Mouse (Mus musculus): ENCODE measurements around the gene Sgo1.
"Not testable (repeated sequence)": the region's sequence is repeated elsewhere in the genome, so short reads cannot be mapped to it uniquely, and the experiment has no call there.

The Sgo1 gene

DNA sequence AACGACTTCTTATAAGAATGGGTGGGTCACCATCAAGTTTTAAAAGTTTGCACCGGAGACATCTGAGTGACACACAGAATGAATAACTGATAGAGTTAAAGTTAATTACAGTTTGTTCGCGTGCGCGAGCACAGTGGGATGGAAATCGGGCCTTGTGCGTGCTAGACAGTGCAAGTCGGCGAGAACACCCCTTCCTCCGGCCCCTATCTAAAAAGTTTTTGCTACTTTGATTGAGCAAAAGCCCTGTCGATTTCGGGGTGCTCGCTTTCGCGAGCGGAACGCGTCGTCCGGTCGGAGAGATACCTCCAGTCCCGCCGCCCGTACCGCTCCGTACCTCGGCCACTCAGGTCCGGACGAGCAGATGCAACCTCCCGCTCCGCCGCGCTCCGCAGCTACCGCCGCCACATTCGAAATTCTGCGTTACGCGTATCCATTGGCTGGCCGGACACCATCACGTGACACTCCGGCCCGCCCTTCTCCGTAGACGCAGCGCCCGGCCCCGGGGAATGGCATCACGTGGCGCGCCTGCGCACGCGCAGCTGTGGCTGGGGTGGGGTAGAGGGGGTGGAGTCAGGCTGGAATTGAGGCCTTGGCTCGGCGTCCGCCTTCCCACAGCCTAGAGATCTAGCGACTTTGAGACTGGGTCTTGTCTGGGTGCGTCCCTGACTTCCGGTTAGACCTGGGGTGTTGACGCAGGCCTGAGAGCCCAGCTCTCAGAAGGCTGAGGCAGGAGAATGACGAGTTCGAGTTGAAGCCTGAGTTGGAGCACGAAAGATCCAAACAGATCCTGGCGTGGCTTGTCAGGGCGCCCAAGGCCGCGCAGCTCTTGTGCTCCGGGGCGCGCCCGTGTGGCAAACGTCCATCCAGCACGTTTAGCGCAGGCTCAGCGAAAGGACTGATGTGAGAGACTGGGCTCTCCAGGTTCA lies at the start of gene Sgo1:
TSS of gene Sgo1 (minus strand) at position 457 of the 926 bp plus-strand sequence.
- DNase-seq = peak; percentile 93 to 95

DNA sequence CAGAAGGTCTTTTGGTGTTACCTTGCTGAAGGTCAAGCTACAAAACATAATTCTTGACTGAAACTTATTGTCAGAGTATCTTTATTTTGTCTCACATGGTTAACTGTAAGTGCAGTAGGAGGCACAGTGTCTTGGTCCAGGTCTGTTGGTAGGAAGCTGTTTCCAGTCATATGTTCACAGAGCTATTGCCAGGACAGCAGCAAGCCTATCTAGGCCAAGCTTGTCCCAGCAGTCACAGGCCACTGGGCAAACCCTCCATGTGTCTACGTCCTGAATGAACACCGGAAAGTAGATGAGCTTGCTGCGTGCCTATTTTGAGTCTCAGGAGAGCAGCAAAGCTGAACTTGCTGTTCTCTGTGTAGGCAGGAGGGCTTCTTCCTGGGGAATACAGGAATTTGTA lies 29.8 kb upstream of the Sgo1 start:
- not testable (repeated sequence) for DNase-seq

DNA sequence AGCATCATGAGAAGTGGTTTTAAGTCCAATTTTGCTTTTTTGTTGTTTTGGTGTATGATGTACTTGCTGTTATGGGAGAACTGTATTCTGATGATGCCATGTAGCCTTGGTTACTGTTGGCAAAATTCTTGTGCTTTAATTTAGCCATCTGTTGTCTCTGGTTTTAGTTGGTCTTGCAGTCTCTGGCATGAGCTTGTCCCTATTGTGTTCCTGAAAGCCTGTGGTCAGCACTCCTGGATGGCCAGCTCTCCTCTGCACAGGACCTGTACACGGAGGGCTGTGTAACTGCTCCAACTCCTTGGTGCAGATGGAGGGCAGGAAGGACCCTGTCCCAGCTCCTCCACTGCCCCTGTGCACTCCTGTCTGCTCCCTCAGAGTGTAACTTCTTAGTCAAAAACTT lies 29.3 kb upstream of the Sgo1 start:
- no peak for DNase-seq

DNA sequence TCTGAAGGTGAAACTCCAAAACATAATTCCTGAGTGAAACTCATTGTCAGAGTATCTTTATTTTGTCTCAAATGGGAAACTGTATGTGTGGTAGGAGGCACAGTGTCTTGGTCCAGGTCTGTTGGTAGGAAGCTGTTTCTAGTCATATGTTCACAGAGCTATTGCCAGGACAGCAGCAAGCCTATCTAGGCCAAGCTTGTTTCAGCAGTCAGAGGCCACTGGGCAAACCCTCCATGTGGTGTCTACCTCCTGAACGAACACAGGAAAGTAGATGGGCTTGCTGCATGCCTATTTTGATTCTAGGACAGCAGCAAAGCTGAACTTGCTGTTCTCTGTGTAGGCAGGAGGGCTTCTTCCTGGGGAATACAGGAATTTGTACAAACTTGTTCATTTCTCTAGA lies 26.0 kb upstream of the Sgo1 start:
- DNase-seq = not testable (repeated sequence)

DNA sequence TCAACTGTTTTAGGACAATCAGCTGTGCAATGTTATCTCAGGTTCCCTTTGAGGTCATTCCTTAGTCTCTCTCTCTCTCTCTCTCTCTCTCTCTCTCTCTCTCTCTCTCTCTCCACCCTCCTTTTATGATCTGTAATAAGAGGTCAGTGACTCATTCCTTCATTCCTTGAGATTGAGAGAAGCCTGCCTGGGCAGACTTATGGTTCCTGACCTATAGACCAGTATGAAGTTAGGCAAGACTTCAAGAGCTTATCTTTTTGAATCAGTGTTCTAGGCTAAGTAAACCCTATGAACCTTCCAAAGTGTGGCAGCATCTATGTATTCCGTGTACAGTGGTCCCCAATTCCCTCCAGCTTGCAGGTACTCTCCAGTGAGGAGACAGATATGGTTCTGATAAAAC lies 25.3 kb upstream of the Sgo1 start:
- DNase-seq = no peak

DNA sequence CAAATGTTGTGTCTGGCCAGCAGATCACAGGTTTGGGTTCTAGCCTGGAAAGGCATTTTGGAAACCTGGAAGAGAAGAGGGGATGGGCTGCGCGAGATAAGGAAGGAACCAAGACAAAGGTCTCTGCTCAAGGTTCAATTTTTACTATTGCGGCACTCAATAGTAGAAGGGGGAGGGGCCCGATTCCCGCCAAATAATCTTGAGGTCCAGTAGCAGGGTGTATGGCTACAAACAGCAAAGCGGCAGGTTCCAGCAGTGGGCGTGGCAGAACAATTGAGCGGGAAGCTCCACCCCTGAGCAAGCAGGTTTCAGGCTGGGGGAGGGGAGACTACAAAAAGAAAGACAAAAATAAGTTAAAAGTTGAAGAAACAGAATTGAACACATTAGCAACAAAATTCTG lies 8.4 kb upstream of the Sgo1 start:
- DNase-seq = not testable (repeated sequence)

DNA sequence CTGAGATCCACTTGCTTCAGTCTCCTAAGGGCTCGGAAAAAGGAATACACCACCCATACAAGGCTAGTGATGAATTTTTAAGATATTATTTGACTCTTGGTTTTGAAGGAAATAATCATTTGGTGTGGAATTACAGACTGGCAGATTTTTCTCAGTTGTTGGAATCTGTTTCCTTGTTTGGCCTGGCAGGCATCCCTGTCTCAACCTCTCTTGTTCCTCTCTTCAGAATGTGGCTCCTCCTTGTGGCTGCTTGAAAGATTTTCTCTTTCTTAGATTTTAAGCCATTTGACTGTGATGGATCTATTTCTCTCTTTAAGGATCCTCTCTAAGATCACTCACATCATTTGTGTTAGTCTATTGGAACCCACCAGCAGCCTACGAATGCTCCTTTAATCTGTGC lies 4.9 kb upstream of the Sgo1 start:
- no peak for DNase-seq

DNA sequence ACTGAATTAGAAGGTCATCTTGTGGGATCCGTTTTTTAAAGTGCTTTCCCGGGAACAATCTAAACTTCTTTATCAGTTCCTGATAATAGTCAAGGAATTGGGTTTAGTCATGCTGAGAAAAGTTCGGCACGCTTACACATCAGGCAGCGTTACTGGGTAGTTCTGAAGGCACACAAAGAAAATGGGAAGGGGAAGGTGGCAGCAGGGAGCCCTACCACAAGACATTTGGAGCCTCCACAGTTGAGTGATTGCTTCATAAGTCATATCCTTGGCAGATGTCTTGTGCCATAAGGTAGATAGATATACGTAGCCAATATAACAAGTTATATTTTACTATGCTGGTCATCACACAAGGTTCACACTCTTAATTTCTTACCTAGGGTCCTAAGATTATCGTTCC lies 813 bp upstream of the Sgo1 start:
- DNase-seq = peak in 1 of 2 experiments; percentile 6

DNA sequence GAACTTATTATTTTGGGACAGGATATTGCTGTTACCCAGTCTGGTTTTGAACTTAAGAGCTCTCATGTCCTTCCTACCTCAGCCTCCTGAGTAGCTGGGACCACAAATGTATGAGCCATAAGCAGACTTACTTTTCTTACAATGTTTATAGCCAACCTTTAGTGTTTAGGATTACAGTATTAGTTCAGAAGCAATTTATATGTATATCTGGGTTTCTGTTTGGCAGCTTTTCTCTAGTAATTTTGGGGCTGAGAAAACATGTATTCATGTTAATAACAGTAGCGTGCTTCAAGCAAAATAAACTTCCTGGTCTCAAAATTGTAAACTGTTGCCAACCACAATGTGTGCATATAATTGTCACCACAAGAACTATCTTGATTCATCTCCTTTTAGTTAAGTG lies 812 bp downstream of the Sgo1 start:
- DNase-seq = no peak

DNA sequence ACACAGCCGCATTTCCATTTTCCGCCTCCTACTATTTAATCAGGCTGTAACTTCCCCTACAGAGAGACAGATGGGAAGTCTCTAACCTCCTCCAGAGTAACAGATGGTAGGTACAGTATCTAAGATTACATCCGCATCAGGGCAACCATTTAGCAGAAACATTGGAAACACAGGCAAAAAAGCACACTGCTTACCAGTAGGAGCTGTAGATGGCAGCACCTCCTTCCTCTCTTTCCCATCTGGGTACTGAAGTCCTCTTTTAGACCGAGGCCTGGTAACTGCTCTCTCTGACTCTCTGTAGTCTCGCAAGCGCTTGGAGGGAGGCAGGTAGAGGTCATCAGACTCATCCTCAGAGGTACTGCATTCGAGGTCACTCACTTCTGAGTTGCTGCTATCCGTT lies 10.4 kb downstream of the Sgo1 start:
- no peak for DNase-seq

DNA sequence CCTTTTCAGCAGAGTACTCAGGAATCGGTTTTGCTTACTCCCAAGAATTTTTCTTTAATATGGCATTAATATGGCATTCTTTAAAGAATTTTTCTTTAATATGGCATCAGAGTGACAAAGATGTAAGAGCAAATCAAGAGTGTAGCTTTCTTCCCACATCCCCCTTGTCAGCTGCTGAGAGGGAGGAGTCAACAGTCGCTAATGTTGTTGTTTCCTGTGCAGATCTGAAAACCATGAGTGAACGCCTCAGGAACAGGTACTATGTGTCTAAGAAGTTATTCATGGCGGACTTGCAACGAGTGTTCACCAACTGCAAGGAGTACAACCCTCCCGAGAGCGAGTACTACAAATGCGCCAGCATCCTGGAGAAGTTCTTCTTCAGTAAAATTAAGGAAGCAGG lies 18.7 kb downstream of the Sgo1 start:
- no peak for DNase-seq

DNA sequence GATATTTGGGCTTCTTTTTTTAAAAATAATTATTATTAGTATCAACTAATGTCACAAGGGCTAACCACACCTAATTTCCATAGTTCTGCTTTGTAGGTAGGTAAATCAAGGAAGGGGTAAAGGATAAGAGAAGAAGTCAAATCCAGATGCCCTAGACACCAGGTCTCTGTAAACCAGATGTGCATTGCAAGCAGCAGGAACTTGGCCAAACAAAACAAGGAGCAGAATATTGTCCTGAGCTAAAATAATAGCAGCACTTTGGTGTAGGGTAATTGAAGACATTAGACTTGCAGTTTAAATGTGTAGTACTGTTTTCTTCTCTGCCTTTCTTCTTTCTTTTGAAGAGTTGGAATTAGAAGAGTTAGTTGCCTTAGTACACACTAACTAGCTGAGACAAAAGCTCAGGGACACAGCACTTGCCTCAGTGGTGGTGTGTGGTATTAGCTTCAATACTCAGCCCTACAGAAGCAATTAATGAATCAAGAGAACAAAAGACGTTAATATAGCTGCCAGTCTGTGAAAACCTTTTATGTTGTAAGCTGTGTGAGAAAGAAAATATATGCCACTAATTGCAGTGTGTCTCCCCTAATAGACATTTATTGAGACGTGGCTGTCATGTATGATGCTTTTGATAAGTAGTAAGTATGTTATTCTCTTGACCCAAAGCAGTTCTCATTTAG lies 24.3 kb downstream of the Sgo1 start:
- DNase-seq = no peak

DNA sequence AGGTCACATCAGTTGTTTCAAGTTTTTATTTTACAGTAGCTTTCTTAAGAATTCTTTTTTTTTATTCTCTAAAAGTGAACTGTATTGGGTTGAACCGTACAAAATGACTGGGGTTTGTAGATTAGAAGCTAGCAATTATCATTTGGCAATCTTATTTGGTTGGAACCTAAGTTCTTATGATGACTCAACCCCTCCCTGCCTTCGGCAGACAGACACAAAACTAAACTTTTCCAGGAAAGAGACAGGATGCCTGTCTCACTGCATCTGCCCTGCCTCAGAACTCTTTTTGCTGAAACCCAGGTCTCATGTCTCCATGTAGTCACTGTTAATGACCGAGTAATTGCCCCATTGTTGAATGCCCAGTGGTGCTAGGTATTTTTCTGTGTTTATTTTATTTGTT lies 24.9 kb downstream of the Sgo1 start:
- DNase-seq = no peak

DNA sequence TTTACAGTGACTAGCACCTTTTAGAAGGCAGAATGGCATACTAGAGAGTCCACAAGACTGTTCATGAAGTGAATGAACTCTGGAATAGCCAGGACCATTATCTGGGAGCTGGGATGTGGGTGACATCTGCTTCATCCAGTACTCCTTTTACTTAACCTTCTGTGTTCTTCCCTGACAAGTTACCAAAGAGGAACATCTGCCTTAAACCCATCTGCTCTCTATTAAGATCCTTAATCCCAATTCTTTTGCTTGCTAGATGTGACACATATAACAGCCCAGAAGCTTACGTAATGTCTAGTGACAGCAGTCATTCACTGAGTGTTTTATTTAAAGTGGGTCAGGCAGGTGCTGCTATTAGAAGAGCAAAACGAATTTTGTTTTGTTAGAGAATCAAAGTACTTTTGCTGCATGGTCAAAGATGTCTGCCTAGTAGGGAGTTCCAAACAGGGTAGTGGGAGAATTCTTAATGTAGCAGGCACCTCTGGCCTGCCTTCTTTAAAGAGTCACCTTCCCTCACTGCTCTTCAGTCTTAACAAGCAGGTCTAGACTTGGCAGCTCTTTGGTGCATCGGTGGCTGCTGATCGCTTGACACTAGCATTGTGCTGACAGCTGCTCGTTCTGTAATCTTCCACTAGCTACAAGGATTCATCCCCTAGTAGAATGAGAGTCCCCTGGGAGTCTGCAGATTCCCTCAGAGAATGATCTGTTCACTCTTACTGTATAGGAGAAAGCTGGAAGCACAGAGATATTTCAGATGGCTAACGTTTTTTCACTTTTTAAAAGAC lies 27.9 kb downstream of the Sgo1 start:
- DNase-seq = no peak

DNA sequence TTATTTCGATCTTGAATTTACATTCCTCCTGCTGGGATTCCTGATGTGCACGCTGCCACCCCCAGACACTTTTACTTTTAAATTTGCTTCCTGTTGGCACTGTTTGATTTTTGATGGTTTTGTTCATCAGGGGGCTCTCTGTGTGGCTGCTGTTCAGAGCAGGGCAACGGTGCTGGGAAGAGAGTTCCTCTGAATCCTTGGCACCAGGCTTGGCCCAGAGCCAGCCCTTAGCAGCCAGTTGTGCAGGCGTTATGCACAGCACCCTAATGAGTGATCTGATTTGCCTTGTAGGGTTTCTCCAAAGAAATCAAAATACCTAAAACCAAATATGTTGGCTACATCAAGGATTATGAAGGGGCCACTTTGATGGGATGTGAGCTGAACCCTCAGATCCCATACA lies 29.4 kb downstream of the Sgo1 start:
- DNase-seq = no peak

DNA sequence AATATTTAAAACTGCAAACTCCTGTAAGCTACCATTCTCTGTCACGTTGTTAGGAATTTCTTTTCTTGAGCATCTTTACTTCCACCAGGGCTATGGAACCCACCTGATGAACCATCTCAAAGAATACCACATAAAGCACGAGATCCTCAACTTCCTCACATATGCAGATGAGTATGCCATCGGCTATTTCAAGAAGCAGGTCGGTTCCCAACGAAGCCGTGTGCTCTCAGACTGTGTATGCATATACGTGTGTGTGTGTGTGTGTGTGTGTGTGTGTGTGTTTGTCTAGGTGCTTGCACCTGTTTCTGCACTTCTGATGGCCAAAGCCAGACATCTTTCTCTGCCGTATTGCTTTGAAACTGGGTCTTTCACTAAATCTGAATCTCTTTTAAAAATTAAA lies 29.9 kb downstream of the Sgo1 start:
- DNase-seq = no peak

DNA sequence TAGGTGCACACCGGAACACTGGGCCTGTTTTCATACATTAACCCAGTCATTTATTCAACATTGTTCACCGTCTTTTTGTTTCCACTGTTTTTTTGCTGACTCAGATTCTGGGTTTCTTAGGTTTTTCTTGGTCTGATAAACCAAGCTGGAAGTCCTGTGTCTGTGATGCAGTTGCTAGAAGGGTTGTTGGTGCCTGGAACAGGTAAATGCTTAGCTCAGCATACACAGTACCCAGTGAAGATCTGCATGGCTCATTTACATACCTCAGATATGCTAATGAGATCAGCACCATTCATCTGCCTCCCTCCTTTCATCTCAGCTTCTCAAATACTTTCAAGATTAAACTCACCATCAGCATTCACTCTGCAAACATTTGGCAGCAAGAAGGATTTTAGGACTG lies 30.5 kb downstream of the Sgo1 start:
- DNase-seq = no peak

DNA sequence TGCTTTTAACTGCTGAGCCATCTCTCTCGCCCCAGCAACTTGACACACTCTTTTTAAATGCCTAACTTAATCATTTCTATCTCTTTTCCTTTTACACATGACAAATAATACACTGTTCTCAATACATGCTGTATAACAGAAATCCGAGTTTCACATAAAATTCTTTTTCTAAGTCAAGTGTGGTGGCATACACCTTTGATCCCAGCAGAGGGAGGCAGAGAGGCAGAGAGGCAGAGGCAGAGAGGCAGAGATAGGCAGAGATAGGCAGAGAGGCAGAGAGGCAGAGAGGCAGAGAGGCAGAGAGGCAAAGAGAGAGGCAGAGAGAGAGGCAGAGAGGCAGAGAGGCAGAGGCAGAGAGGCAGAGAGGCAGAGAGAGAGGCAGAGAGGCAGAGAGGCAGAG lies 31.7 kb downstream of the Sgo1 start:
- not testable (repeated sequence) for DNase-seq

DNA sequence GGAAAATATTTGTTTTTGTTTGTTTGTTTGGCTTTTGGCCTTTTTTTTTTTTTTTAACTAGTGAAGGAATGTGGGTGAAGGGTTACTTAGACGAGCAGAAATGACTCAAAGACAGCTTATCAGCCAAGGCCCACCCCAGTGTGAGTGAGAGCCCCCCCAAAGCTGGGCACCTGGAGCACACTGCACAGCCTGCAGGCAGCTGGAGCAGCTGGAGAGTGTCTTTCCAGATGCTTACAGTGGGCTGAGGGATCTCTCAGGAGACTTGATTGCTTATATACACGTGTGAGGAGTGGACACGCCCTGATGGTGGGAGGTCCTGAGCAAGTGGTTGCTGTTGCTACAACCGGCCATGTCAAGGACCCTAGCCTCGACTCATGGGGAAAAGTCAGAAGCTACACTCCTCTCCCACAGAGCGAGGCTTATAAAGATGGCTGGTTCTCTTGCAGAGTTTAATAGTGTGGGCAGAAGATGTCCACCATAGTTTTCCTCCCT lies 32.7 kb downstream of the Sgo1 start:
- DNase-seq = no peak

DNA sequence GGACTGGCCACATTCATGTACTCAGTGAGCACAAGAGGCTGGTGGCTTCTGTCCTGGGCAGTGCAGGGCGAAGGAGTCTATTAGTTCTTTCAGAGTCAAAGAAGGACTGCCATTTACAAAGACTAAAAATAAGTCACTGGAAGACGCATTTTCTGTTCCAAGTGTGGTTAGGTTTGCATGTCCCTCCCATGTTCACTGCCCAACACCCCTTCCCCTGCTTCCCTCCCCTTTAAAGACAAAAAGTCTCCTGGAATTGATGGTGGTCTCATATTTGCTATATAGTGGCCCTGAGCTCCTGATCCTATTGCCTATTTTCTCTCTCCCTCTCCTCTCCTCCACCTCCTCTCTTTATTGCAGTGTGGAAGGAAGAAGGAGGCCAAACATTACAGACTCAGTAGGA lies 33.2 kb downstream of the Sgo1 start:
- DNase-seq = no peak

DNA sequence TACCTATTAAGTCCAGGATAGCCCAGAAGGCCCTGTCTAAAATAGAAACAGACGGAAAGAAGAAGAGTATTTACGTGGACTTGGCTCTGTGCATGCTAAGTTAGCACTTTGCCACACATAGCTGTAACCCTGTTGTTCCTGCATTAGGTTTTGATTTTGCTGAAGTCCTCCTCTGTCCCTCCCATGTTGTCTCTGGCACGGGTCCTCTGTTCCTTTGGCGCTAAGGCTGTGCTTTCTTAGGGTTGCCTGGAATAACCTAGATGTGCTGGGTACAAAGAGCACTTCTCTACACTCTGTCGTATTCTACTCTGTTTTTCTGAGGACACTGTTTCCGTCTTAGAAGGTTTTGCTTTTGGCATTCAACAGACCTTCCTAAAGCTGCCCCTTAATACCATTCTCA lies 34.1 kb downstream of the Sgo1 start:
- no peak for DNase-seq

DNA sequence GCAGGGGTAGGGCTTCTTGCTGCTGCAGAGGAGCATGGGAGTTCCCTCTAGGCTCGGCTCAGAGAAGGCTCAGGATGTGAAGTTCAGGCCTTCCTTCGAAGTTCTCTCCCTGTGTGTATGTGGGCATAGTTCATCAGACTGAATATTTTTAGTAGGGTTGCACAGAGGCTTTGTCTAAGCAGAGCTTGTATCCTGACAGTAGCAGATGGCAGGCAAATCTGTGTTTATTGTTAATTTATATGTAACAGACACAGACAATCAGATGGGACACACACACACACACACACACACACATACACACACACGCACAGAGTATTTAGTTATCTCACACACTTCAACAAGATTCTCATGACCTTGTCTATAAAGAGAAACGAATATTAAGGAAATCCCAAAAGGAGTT lies 34.5 kb downstream of the Sgo1 start:
- no peak for DNase-seq

DNA sequence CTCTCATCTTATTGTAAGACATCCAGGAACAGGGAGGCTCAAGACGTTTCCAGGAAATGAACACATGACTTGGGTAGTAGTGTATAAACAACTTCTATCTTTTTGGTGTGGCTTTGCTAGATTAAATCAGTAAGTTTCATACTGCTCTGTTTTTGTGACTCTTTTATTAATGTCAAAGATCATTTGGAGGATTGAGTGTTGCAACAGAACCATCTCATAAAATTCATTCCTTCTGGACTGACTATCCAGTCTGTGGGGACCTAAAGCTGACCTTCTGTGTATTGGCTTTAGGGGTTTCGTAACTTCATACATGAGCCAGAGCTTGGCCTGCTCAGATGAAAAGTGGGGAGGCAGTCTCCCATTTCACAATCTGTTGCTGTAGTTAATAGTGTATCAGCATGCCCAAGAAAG lies 38.9 kb downstream of the Sgo1 start:
- DNase-seq = no peak

Measured in thymus, adult 18-20 months (tissue).